Mouse (Mus musculus) myocyte (in vitro differentiated cells): ENCODE data around the gene Ssbp3.

Experiments
- CEBPB ChIP-seq: IDR thresholded peaks from 2 replicates; pipeline ENCODE4 v1.6.1; 2011; ENCODE audit warnings: mild to moderate bottlenecking, moderate library complexity; ENCODE audit not compliant: poor library complexity, insufficient read depth, severe bottlenecking
- E2F4 ChIP-seq: IDR thresholded peaks from one replicate; pipeline ENCODE4 v1.6.1; 2011; ENCODE audit warnings: mild to moderate bottlenecking, control low read depth, moderate library complexity; ENCODE audit not compliant: insufficient read depth
- MAX ChIP-seq: IDR thresholded peaks from one replicate; pipeline ENCODE4 v1.6.1; 2011; ENCODE audit warnings: low read depth, mild to moderate bottlenecking, control low read depth
- POLR2A ChIP-seq: IDR thresholded peaks from one replicate; pipeline ENCODE4 v1.6.1; 2011; ENCODE audit warnings: low read depth, mild to moderate bottlenecking, control low read depth, moderate library complexity; ENCODE audit not compliant: insufficient read length
- POLR2AphosphoS2 ChIP-seq: IDR thresholded peaks from one replicate; pipeline ENCODE4 v1.6.1; 2011; ENCODE audit warnings: low read depth, control low read depth; ENCODE audit not compliant: insufficient read length
- TCF12 ChIP-seq: IDR thresholded peaks from one replicate; pipeline ENCODE4 v1.6.1; 2011; ENCODE audit warnings: mild to moderate bottlenecking, control low read depth; ENCODE audit not compliant: poor library complexity, insufficient read depth, severe bottlenecking
- USF1 ChIP-seq: IDR thresholded peaks from one replicate; pipeline ENCODE4 v1.6.1; 2011; ENCODE audit warnings: low read depth, mild to moderate bottlenecking, control low read depth, moderate library complexity

DNA sequence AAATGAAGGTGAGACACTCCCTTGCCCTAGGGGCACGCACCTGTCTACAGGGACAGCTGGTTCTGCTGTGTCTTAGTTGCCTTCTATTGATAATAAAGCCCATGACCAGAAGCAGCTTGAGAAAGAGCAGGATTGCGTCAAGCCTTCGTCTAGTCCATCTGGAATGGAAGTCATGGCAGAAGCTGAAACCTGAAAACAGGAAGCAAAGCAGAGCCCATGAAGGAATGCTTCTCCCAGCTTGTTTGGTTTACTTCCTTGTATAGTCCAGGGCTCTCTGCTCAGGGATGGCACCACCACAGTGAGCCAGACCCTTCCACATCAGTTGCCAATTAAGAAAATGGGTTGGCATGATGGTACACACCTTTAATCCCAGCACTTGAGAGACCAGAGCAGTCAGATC is 171.7 kb downstream of the Ssbp3 start:
- TF ChIP-seq POLR2AphosphoS2, result no peak
- no peak for TF ChIP-seq POLR2A
- TF ChIP-seq CEBPB, result no peak
- no peak for TF ChIP-seq MAX
- TF ChIP-seq TCF12, result no peak
- no peak for TF ChIP-seq E2F4
- TF ChIP-seq USF1, result no peak
